In genomic region chr3:117438473-117439114, GRCm38 (mm10) we compare ENCODE assay signal across 9 mouse cellular contexts.
DNase-seq lines count a peak whose midpoint lies in the region; ATAC-seq lines count a peak whose summit lies in the region.
"Had no signal": no experiment of that assay in that cellular context is flagged by ENCODE, and none has a peak within 500 bp of the region (broad histone marks: within the 10 kb centered on the region; RNA-seq: fewer than 3 reads in every experiment).

No protein-coding gene starts in this region.

- H3K9ac ChIP-seq in hindbrain, embryonic 13.5 days = no peak overlapping the region
- H3K9ac ChIP-seq: lung, embryonic 15.5 days had no signal

- no peak overlapping the region for H3K27ac ChIP-seq in hindbrain, embryonic 13.5 days
- H3K27ac ChIP-seq: lung, embryonic 15.5 days had no signal

- H3K4me3 ChIP-seq in hindbrain, embryonic 13.5 days = no peak overlapping the region
- H3K4me3 ChIP-seq: lung, embryonic 15.5 days had no signal

- DNase-seq in WW6 (ENCODE audit: low read depth, low spot score) = peak; percentile 14
- DNase-seq in cerebellum, adult 8-10 months = peak; percentile 62
- peak; percentile 77 for DNase-seq in forelimb bud, embryonic 11.5 days (ENCODE audit: low read depth, low spot score)
- DNase-seq in layer of hippocampus, adult 9-10 months (ENCODE audit: low spot score) = peak; percentile 85
- peak; percentile 77 for DNase-seq in lung, postnatal 10 days
- peak; percentile 30 for DNase-seq in retina, adult 2 months (ENCODE audit: low read depth, low spot score)

- no peak overlapping the region for H3K4me2 ChIP-seq in hindbrain, embryonic 13.5 days
- H3K4me2 ChIP-seq: lung, embryonic 15.5 days had no signal

- H3K4me1 ChIP-seq in hindbrain, embryonic 13.5 days (replicated peaks) = 0 out of 2 replicates have a peak, but pooled peaks cover 2% of the 10 kb centered on the region
- H3K4me1 ChIP-seq: lung, embryonic 15.5 days had no signal

- no peaks in the 10 kb centered on the region for H3K36me3 ChIP-seq in hindbrain, embryonic 13.5 days
- H3K36me3 ChIP-seq: lung, embryonic 15.5 days had no signal

- 13% methylated on average over 11 of the region's 11 CpGs for WGBS in hindbrain, embryonic 13.5 days

- peak; percentile 93 for ATAC-seq in hindbrain, embryonic 13.5 days (ENCODE audit: low FRiP score)
- ATAC-seq in activated CD4-positive, CD25-positive, alpha-beta regulatory T cell, adult 4 months = no peak

- no peaks in the 10 kb centered on the region for H3K27me3 ChIP-seq in hindbrain, embryonic 13.5 days
- H3K27me3 ChIP-seq: lung, embryonic 15.5 days had no signal

- H3K9me3 ChIP-seq in hindbrain, embryonic 13.5 days = no peaks in the 10 kb centered on the region
- H3K9me3 ChIP-seq: lung, embryonic 15.5 days had no signal

Comparison
In these comparisons a context has a peak if more than half of its experiments do, and no peak if none do; other contexts are left out.
1. DNase-seq: peak in every context shown above with its lines; median percentile 85 in layer of hippocampus, adult 9-10 months; 77 in forelimb bud, embryonic 11.5 days; 77 in lung, postnatal 10 days; 62 in cerebellum, adult 8-10 months; 30 in retina, adult 2 months; 14 in WW6.